Mouse (Mus musculus): ENCODE data around the gene Il4i1.

The Il4i1 gene

DNA sequence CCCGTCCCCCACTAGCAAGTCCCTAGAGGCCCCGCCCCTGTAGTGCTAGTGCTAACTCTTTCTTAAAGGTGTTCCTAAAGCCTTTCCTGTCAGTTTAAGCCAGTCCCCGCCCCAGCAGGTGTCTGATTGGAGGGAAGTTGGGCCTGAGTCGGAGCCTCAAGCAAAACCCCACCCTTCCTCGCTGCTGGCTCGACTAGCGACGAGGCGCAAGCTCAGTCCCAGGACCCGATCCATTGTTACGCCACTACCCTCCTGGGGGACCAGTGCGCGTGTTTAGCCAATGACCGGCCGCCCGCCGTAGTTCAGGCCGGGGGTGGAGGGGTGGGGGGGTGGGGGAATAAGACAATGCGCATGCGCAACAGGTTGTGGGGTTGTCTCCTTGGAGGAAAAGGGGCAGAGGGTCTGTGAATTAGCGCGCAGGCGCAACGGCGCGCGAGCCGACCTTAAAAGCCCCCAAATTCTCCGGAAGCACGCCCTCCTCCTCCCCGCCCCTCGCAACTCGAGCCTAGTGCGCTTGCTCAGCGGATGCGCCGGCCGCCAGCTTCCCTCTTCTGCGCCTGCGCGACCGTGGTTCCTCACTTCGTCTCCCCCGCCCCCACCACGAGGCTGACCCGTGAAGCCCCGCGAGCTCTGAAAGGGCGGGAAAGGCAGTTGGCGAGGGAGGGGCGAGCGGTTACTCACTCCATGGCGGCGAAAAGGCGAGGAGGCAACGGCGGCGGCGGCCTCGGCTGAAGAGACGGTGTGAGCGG, at the start of gene Il4i1, which contains the start of gene Nup62:
Gene Il4i1, plus strand, starts transcription at position 667 of the 749 bp plus-strand sequence.
Gene Nup62, plus strand, starts transcription at position 368 of the 749 bp plus-strand sequence.
- DNase-seq, result peak; percentile 98

DNA sequence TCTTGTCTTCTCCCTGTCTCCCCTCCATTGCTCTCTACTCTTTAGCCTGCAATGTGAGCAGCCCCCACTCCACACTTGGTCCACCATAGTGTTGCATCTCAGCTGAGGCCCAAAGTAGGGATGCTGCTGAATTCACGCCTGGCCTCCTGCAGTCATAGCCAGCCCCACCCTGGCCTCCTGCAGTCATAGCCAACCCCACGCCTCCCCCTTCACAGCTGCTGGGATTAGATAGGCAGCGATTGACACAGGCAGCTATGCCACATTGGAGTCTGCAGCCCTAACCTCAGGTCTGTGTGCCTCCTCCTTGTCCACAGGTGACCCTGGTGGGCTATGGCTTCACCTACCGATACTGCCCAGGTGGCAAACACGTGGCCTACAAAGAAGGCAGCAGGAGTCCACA, 48.1 kb upstream of the Il4i1 start:
- no peak for DNase-seq

DNA sequence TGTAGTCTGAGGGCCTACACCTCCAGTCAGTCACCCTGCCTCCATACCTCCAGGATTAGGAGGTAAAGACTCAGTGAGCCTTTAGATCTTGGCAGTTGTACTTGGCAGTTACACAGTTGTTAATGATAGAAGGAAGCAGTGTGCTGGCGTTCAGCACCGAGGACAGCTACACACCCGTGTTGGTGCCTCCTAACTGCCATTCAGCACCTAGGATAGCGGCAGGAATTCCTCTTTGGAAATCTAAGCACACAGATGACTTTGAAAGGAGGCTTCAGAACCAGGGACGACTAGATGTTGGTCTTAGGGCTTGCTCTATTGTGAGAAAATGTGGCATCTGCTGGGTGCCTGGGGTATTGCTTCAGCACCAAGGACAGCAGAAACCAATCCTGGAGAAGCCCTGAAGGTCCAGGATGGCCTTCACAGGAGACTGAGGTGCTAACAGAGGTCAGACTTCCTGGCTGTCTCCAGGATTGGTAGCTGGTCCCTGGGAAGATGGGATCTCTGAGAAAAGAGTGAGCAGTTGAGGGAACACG, 46.1 kb upstream of the Il4i1 start:
- no peak for DNase-seq

DNA sequence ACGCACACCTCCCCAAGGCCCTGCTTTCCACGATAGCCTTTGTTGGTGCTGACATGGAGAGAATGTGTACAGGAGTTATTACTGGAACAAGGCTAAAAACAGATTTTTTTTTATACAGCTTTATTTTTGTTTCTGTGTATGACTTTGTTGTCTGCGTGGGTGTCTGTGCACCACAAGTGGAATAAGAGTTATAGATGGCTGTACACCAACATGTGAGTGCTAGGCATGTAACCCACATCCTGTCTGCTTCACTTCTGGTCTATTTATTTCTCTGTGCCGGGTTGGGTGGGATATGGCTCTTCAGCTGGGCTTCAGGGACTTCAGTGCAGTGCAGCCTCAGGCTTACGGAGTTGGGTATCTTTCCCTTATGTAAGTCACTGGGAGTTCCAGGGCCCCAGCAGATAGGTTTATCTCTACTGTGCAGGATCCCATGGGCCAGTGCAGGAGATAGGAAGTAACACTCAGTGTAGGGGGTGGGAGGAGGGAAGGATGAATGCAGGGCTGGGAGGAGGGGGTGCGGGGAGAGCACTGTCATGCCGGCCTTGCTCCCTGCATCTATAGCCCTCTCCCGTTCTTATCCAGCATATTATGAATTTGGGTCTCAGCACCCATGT, 43.5 kb upstream of the Il4i1 start:
- DNase-seq, result no peak

DNA sequence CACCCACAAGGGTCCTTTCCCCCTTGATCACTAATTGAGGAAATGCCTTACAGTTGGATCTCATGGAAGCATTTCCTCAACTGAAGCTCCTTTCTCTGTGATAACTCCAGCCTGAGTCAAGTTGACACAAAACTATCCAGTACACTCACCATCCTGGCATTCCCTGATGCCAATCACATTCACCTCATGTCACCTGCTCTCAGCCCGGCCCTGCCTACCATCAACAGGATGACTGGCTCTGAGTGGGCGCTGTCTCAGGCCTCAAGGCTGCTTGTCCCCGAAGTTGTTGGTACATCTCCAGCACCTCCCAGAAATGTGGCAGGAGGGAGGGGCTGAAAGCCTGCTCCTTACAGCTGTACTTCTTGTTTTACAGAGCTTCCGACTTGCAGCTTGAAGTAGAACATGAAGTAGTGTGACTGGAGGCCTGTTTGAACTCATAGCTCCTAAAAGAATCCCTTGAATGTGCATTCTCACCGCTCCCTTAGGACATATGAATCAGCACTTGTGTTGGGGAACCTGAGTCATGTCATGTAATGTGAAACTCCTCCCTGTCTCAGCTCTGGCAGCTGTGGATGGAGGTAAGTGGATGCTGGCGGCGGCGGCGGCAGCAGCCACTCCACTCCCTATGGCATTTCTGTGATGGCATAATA, 39.2 kb upstream of the Il4i1 start:
- no peak for DNase-seq

DNA sequence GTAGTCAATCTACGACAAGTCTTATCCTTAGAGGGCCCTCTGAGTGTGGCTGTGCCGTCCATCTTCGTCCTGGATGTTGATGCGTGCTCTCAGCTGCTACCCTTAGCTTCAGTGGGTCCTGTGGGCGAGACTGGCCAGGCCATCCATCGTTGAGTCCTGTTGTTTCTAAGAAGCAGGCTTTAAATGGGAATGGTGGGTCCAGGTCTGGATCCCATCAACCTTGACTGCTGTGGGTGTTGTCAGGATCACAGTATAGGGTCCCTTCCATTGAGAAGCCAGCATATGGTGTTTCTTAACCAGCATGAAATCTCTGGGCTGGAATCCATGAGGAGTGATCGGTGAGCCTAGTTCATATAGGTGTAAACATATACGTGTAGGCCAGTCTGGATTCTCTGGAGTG, 36.1 kb upstream of the Il4i1 start:
- DNase-seq, result no peak

DNA sequence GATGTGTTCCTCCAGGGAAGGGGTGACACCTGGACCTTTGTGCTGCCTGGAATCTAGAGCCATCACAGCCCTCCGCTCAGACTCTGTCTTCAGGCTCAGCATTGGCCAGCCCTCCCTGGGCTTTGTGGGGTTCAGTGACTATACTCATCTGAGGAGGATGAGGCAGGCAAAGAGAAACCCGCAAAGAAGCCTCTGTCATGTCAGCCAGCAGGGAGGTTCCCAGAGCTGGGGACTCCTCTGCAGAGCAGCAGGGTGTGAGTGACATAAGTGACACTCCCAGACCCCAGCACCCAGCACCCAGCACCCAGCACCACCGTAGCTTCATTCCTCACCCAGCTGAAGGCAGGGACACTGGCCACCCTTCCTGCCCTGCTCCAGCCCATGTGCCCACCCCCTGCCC, 26.7 kb upstream of the Il4i1 start:
- DNase-seq, result no peak

DNA sequence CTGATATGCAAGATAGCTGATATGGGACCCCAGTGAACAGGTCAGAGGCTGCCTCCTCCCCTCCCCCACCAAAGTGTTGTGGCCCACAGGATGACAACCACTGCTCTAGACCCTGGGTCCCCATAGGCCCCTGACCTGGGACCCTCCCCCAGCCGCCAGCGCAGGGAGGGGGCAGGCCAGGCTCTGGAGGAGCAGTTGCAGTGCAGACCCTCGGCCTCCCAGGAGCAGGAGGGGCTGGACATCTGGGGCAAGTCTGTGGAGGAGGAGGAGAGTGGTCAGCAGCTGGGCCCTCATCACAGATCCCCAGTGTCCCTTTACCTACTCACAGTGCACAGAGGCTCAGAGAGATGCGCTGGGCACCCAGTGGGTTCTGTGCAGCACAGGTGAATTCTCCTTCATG, 26.1 kb upstream of the Il4i1 start:
- no peak for DNase-seq

DNA sequence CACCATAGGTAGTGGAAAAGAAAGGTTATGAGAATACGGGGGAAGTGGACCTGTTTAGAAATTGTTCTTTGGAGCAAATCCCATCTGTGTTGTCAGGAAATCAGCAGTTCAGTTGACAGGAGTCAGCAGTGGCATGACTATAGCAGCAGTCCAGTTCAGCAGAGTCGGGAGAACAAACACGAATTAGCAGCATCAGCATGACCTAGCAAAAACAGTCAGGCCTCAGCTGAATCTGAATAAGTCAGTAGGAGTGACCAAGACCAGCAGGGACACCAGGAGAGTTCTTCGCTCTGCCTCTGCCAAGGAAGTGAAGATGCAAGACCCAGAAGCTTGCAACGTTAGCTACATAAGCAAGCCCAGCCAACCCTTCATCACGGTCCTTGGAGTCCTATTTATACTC, 23.4 kb upstream of the Il4i1 start:
- no peak for DNase-seq

DNA sequence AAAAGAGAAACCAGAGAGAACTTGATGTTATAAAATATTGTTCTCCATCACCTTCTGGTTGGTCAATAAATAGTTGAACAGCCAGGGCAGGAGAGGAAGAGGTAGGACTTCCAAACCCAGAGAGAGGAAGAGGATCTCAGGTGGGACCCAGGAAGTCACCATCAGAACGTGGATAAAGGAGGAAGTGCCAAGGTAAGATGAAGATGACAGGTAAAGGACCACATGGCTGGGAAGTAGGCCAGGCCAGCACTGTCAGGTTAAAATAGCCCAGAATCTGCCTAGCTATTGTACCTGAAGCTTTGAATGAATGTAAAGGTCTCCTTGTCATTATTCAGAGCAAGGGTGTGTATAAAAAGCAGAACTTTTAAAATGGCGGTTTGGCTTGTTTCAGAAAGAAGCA, 7.3 kb upstream of the Il4i1 start:
- DNase-seq, result no peak

DNA sequence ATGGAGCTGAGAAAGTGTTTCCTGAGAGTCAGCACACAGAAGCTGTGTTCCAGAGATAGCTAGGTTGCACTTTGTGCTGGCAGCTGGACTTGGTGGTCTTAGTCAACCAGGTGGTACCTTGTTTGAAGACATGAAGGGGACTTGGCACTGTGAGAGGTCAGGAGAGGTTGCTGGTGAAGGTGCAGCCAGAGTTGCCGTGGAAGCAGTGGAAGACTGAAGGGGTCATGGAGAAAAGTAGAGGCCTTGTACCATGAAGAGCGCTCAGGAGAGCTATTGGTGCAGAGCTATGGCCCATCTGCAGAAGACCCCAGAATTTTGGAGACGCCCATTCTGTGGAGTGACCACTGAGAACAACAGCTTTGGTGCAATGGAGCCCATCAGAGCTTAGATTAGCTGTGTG, 6.7 kb upstream of the Il4i1 start:
- no peak for DNase-seq

DNA sequence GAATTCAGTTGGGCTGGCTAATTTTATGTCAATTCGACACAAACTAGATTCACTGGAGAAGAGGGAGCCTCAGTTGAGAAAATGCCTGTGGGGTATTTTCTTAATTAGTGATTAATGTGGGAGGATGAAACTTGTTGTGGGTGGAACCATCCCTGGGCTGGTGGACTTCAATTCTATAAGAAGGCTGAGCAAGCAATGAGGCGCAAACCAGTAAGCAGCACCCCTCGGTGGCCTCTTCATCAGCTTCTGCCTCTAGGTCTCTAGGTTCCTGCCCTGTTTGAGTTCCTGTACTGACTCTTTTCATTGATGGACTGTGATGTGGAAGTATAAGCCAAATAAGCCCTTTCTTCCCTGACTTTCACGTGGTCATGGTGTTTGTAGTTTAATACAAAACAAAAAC, 5.8 kb upstream of the Il4i1 start:
- no peak for DNase-seq

DNA sequence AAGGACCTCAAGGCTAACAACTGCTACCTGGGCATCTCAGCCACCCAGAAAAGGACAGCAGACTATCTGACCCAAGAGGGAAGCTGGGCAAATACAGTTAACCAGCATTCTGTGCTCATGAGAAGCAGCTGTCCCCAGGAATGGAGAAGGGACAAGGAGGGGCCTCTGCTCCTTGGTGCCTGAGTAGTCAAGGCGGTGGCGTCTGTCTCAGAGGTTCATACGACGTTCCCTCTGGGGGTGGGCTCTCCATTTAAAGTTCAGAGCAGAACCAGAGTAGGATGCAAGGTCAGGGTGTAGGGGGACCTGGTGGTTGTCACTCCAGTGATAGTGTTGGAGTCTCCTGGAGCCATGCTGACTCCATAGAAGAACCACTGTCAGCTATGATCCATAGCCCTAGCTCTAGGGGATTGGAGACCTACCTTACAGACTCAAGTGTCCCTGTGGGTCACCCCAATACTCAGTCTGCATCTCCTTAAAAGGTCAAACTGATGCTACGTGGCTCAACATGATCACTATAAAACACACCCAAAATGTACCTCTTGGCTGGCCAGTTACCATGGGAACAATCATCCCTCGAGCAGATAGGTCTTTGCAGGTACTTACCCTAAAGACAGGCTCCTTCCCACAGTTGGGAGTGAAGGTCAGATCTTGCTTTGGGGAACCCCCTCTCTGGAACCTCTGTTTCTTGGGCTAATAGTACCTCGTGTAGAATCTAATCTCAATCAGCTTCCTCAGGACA, 5.2 kb upstream of the Il4i1 start:
- no peak for DNase-seq

DNA sequence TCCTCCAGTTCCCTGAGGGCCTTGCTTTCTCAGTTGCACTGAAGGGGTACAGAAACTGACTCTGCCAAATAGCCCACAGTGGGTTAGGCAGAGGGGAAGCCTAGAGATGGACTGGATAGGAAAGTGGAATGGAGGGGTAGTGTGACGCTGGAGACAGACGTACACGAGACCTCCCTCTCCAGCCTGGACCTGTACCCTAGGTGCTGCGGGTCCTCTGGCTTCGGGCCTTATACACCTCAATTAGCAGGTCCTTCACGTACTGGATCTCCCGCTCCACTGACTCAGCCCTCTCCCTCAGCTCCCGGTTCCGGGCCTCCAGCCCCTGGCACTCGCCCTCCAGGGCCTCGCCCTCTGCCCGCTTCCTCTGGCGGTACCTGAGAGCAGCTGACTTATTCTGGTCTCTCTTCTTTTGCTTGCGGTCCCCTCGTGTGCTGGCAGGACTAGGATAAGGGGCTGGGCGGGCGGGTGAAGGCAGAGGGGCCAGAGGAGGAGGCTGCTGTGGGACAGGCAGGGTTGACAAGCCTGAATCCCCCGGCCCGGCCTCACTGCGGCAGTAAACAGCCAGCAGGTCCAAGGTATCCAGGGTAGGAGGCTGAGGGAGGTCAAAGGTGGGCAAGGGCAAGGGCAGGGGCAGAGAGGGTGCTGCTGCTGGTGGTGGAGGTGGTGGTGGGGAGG, 3.4 kb upstream of the Il4i1 start:
- DNase-seq, result no peak

DNA sequence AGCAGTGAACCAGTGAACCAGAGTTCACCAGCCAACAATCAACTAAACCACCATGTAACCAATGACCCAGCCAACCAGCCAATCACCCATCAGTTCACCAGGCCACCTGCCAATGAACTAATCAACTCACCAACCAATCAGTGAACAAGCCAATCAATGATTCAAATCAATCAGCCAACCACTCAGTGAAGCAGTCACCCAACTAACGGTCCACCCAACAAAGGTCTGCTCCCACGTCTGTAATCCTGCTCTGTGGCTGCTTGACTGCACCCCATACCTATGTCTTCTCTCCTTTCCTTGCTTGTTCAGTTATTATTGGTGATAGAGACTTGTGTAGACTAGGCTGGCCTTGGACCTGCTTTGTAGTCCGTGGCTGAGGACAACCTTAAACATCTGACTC, 2.2 kb upstream of the Il4i1 start:
- no peak for DNase-seq

DNA sequence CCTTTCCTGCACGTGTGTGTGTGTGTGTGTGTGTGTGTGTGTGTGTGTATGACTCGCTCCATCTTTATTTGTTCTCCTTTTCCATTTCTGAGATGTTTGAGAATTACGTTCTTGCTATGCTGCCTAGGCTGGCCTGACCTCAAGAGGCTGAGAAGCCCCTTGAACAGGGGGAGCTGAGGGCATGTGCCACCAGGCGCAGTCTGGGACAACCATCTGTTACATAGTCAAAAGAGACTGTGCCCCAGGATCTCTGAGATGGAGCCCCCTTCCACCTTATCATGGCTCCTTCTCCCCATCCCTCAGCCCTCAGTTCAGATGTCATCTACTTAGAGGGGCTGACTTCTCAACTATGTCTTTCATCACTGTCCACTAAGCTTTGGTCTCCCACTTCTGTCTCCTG, 1.8 kb upstream of the Il4i1 start:
- no peak for DNase-seq

DNA sequence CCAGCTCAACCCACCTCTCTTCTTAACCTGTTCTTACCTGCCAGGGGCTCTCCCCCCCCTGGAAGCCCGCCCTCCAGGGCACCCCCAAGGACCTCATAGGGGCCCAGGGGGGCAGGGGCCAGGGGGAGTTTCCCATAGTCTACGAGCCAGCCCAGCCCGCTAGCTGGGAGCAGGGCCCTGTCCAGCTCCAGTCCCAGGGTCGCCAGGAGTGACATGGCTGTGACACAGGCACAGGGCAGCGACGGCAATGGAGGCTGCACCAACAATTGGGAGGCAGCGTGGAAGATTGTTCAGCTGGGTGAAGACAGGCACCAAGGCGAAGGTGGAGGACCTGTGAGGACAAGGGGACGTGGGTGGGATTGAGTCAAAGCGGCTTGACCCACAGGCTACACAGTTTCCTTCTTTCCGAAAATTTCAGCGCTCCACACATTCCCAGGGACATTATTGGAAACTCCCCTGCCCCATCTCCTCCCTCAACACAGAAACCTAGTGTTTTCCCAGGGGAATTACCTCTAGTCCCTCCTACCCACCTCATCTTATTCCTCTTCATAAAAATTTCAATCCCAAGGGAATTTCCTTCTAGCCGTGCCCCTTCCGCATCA, 1.1 kb upstream of the Il4i1 start:
- DNase-seq, result no peak

DNA sequence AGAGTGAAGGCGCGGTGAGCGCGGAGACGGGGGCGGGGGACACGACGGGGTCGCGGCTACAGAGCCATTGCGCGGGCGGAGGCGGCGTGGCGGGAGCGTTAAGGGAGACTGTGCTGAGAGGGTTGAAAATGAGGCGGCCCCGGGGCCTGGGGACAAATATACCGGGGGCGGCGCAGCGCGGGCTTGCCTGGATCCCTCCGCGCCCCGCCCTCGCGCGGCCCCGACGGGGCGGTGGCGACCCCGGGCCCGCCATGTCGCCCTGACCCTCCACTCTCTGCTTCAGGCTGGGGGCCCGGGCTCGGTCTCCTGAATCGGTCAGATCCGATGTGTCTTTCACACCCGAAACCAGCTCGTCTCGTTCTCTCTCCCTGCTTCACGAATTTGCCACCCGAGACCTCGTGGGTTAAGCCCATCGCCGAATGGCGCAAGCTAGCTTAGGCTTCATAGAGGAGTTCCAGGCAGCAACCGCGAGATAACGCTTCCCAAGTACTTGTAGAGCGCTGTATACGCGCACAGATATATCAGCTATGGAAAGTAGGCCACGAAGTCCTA, 359 bp downstream of the Il4i1 start, which contains the start of gene Atf5:
Gene Atf5, minus strand, starts transcription at position 189 of the 552 bp plus-strand sequence.
- DNase-seq, result no peak

DNA sequence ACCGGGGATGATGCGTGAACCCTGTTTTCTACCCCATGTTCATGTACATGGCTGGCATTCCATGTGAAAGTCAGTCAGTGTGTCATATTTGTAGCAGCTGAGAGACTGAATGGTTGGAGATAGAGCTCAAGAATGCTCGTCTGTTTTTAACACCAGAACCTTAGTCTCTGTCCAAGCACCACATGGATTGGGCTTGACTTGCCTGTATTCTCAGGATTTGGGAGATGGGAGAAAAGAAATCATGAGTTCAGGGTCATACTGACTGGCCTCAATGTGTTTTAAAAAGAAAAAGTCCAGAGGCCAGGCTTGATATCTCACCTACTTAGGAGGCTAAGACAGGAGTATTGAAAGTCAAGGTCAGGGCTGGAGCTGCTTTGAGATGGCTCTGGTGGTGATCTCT, 1.3 kb downstream of the Il4i1 start:
- no peak for DNase-seq

DNA sequence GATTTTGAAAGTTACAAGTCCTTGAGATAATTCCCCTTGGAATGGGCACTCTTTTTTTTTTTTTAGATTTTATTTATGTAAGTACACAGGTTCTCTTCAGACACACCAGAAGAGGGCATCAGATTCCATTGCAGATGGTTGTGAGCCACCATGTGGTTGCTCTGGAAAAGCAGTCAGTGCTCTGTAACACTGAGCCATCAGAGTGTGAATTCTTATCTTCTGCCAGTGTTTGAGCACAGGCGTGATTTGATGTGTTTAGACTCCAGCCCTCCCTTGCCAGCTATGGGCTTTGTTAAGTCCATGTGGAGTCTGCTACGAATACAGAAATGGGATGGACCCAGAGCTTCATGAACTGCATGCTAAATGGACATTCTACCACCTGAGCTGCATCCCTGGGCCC, 2.0 kb downstream of the Il4i1 start:
- DNase-seq, result no peak

DNA sequence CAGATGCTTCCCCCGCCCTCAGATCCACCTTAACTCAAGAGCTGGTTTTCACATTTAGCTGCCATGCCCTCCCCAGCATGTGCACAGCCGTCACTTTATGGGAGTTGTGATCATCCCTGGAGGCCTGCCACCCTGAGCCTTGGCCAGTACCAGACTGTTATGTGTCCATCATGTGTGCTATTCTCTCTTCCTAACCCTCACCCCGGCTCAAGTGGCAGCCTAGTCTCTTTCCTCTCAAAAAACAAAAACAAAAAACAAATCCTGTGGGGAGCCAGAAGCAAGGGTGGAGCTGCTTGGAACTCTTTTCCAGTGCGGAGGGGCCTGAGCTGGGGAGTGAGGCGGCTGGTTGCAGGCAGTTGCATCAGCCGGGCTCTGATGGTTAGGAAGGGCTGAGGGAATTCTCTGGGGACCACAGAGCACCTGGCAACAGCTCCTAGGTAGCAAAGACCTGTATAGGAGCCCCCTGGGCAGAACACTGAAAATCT, 2.6 kb downstream of the Il4i1 start:
- no peak for DNase-seq

DNA sequence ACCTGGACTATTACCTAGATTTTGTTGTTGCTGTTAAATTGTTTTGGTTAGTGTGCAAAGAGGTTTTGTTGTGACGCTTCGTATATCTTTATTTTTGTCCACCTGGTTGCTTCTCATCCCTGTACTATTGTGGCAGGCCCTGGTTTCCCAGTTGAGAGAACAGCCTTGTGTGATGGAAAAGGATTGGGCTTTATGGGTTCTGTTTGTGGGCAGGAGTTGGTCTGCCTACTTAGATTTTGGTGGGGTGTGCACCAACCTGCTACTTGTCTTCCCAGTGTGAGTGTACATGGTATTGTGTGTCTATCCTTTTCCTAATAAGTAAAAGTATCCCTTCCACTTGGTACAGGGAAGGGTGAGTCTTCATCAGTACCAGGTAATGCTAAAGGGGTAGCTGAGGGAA, 3.2 kb downstream of the Il4i1 start:
- no peak for DNase-seq
